Mouse (Mus musculus): ENCODE data around the gene Kcnj2. TPM values are rescaled to one million over a fixed set of nuclear protein-coding genes. Genes with fewer than 3 reads are reported as not detected.

Gene Kcnj2
- total RNA-seq, 4 experiments from 2014 or later = 21.0 to 27.2 (median 23.8) TPM

DNA sequence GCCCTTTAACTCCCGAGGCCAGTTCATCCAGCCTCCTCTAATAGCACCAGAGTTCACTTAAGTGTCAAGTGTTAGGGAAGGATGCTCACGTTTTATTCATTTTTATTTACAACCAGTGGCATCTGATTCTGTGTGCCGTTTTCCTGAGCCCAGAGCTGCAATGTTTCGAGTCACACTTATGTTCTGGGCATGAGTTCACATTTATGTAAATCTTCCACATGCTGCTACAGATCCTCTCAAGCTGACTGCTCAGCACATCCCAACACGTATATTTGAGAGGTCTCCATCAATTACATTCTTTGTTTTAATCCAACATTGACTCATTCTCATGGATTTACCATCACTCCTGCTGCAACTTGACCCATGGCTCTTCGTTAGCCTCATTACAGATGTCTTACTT, 25.2 kb downstream of the Kcnj2 start:
- DNase-seq (ENCODE audit: low spot score in 2 of 2) = no peak

GRCm38 (mm10) chr11:111092967-111093366, 27.0 kb downstream of the Kcnj2 start:
- no peak for DNase-seq (ENCODE audit: low spot score in 2 of 2)

DNA sequence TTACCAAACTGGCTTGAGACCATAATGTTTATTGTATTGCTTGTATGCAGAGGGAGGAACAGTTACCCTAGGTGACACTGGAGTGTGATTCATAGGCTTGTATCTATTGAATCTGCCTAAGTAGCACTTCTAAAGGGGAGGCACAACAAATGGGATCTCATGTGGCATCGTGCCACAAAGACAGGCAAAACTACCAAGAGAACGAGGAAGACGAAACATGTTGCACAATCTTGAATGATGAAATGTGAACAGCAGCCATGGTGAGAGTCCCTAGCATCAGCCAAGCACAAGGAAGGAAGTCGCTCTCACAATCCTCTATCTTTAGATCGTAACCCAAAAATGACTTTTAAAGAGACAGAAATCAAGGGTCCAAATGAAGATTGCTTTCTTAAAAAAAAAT, 30.6 kb downstream of the Kcnj2 start:
- DNase-seq (ENCODE audit: low spot score in 2 of 2) = no peak

- no peak for DNase-seq (ENCODE audit: low spot score in 2 of 2)
Measured at GRCm38 (mm10) chr11:111100131-111100530, 34.2 kb downstream of the Kcnj2 start.

GRCm38 (mm10) chr11:111100651-111101050, 34.7 kb downstream of the Kcnj2 start:
- DNase-seq (ENCODE audit: low spot score in 2 of 2) = no peak

- no peak for DNase-seq (ENCODE audit: low spot score in 2 of 2)
Measured at GRCm38 (mm10) chr11:111101620-111102176, 35.7 kb downstream of the Kcnj2 start.

GRCm38 (mm10) chr11:111104422-111104821, 38.5 kb downstream of the Kcnj2 start:
- peak in 1 of 2 experiments; percentile 37 for DNase-seq (ENCODE audit: low spot score in 2 of 2)

DNA sequence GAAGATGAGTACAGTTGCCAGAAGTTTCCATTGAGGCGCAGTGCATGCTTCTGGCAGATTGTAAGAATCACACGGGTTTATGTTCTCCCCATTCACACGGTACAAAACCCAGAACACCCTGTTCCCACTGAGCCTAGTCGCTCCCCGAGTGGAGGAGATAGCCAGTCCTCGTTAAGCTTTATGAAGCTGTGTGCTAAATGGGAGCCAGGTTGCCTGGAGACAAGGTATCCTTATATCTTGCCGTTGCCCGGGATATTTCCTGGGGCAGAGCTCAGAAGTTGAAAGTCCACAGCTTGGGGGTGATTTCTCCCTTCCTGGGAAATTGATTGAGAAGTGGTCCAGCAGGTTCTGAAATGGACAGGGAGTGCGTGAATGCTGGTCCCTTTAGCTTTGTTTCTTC, 42.2 kb downstream of the Kcnj2 start:
- DNase-seq (ENCODE audit: low spot score in 2 of 2) = no peak

- DNase-seq (ENCODE audit: low spot score in 2 of 2) = no peak
Measured at GRCm38 (mm10) chr11:111121514-111121913, 55.5 kb downstream of the Kcnj2 start.

- no peak for DNase-seq (ENCODE audit: low spot score in 2 of 2)
Measured at GRCm38 (mm10) chr11:111123324-111123723, 57.4 kb downstream of the Kcnj2 start.

GRCm38 (mm10) chr11:111125963-111126362, 60.0 kb downstream of the Kcnj2 start:
- no peak for DNase-seq (ENCODE audit: low spot score in 2 of 2)

Other genes starting within 250 kb of the Kcnj2 start
- gene Kcnj16, start 98.1 kb upstream of the Kcnj2 start, total RNA-seq (2022) = 10 to 100 TPM; 19.8 to 28.7 (median 23.8) TPM

Data from left cerebral cortex, adult 8-10 months (tissue).